Mouse (Mus musculus) spleen, adult 2 months (tissue): ENCODE results near the gene Mast1.

Experiments
- CTCF ChIP-seq: fragments of 200-500 bp; IDR thresholded peaks from 2 replicates; pipeline ENCODE4 v1.5.1; 2011; ENCODE audit warnings: mild to moderate bottlenecking, inconsistent platforms; ENCODE audit not compliant: insufficient read depth, insufficient read length, insufficient replicate concordance; ENCODE audit errors: extremely low read depth
- POLR2A ChIP-seq: fragments of 200-500 bp; IDR thresholded peaks from 2 replicates; pipeline ENCODE4 v1.6.1; 2011; ENCODE audit warnings: low read depth, low read length, inconsistent platforms

- no peak for TF ChIP-seq POLR2A
- no peak for TF ChIP-seq CTCF
These were observed 36.1 kb downstream of the Mast1 start for GRCm38 (mm10) chr8:84901071-84901470.
